Mouse (Mus musculus) MEL (cell line): ENCODE measurements around the gene Nf2. TPM values are rescaled to one million over a fixed set of nuclear protein-coding genes. Genes with fewer than 3 reads are reported as not detected.

Experiments
- DNase-seq: peaks from one replicate; pipeline ENCODE4 v3.0.0; 2011; ENCODE audit warnings: low read depth, low spot score
- H3K27ac ChIP-seq: 2 replicates; pipeline ENCODE4 v1.5.1; 2012; ENCODE audit warnings: low read depth, mild to moderate bottlenecking, control low read depth, low read length, moderate library complexity; ENCODE audit not compliant: control insufficient read depth
- H3K27me3 ChIP-seq, 2 experiments: fragments of 150-350 bp in 1 of 2; sonication (generic) in 1 of 2; 2 replicates each; pipeline ENCODE4 v1.6.1; 2012; ENCODE audit warnings: low read length in 2 of 2, mild to moderate bottlenecking in 2 of 2, improper control_type of control experiment in 1 of 2, moderate library complexity in 1 of 2; ENCODE audit not compliant: insufficient read depth in 2 of 2, control insufficient read depth in 1 of 2
- H3K36me3 ChIP-seq, 2 experiments: 2 replicates each; pipeline ENCODE4 v1.6.1; 2012 to 2014; ENCODE audit warnings: low read length in 2 of 2, improper control_type of control experiment in 1 of 2, inconsistent platforms in 1 of 2, mild to moderate bottlenecking in 1 of 2; ENCODE audit not compliant: insufficient read depth in 2 of 2, control insufficient read depth in 1 of 2
- H3K4me1 ChIP-seq, 2 experiments: fragments of 150-350 bp in 1 of 2; sonication (generic) in 1 of 2; 2 replicates each; pipeline ENCODE4 v1.6.1; 2012; ENCODE audit warnings: low read length in 2 of 2, improper control_type of control experiment in 1 of 2, mild to moderate bottlenecking in 1 of 2; ENCODE audit not compliant: insufficient read depth in 2 of 2, control insufficient read depth in 1 of 2
- H3K4me3 ChIP-seq, 2 experiments: fragments of 150-350 bp in 1 of 2; sonication (generic) in 1 of 2; 2 replicates each; pipeline ENCODE4 v1.5.1; 2012; ENCODE audit warnings: low read depth in 2 of 2, low read length in 2 of 2, mild to moderate bottlenecking in 2 of 2, moderate library complexity in 2 of 2, control low read depth in 1 of 2, improper control_type of control experiment in 1 of 2; ENCODE audit not compliant: control insufficient read depth in 1 of 2, insufficient read depth in 1 of 2
- H3K79me2 ChIP-seq: 2 replicates; pipeline ENCODE4 v1.6.1; 2012; ENCODE audit warnings: mild to moderate bottlenecking, low read length, moderate library complexity; ENCODE audit not compliant: control insufficient read depth, poor library complexity, insufficient read depth
- H3K9ac ChIP-seq: 2 replicates; pipeline ENCODE4 v1.6.1; 2012; ENCODE audit warnings: low read depth, mild to moderate bottlenecking, control low read depth, low read length, moderate library complexity; ENCODE audit not compliant: control insufficient read depth, poor library complexity, severe bottlenecking
- H3K9me3 ChIP-seq: fragments of 150-350 bp; sonication (generic); replicated peaks from 2 replicates; pipeline ENCODE4 v1.6.1; 2012; ENCODE audit warnings: mild to moderate bottlenecking, low read length, improper control_type of control experiment, moderate library complexity; ENCODE audit not compliant: insufficient read depth
- CHD2 ChIP-seq: IDR thresholded peaks from 2 replicates; pipeline ENCODE4 v1.6.1; 2011; ENCODE audit warnings: low read length, improper control_type of control experiment
- CTCF ChIP-seq, 3 experiments: IDR thresholded peaks in 2 of 3; conservative IDR thresholded peaks in 1 of 3; 2 replicates each; pipeline ENCODE4 v1.5.1; 2011 to 2012; ENCODE audit warnings: low read length in 3 of 3, low read depth in 2 of 3, mild to moderate bottlenecking in 2 of 3, improper control_type of control experiment in 1 of 3, inconsistent platforms in 1 of 3, mixed read lengths in 1 of 3, moderate library complexity in 1 of 3; ENCODE audit not compliant: control insufficient read depth in 1 of 3, insufficient read depth in 1 of 3, poor library complexity in 1 of 3, severe bottlenecking in 1 of 3
- ELF1 ChIP-seq: IDR thresholded peaks from 2 replicates; pipeline ENCODE4 v1.6.1; 2014; ENCODE audit warnings: low read depth, mild to moderate bottlenecking, inconsistent platforms, low read length, improper control_type of control experiment, moderate library complexity
- EP300 ChIP-seq, 2 experiments: IDR thresholded peaks; 2 replicates each; pipeline ENCODE4 v1.6.1; 2011; ENCODE audit warnings: improper control_type of control experiment in 2 of 2, low read length in 2 of 2, low read depth in 1 of 2, mild to moderate bottlenecking in 1 of 2
- GABPA ChIP-seq: IDR thresholded peaks from 2 replicates; pipeline ENCODE4 v1.6.1; 2012; ENCODE audit warnings: low read depth, mild to moderate bottlenecking, inconsistent platforms, low read length, improper control_type of control experiment, moderate library complexity
- GATA1 ChIP-seq: IDR thresholded peaks from 2 replicates; pipeline ENCODE4 v1.6.1; 2011; ENCODE audit warnings: low read depth, low read length, improper control_type of control experiment
- HCFC1 ChIP-seq: IDR thresholded peaks from 2 replicates; pipeline ENCODE4 v1.6.1; 2012; ENCODE audit warnings: low read depth, mild to moderate bottlenecking, inconsistent platforms, low read length, improper control_type of control experiment, moderate library complexity
- JUND ChIP-seq: IDR thresholded peaks from 2 replicates; pipeline ENCODE4 v1.6.1; 2011; ENCODE audit warnings: low read depth, mild to moderate bottlenecking, improper control_type of control experiment, low read length
- MAFK ChIP-seq: IDR thresholded peaks from 2 replicates; pipeline ENCODE4 v1.6.1; 2011; ENCODE audit warnings: low read depth, mild to moderate bottlenecking, low read length, improper control_type of control experiment, borderline replicate concordance
- MAZ ChIP-seq: IDR thresholded peaks from 2 replicates; pipeline ENCODE4 v1.6.1; 2012; ENCODE audit warnings: low read depth, mild to moderate bottlenecking, inconsistent platforms, low read length, improper control_type of control experiment
- MEF2A ChIP-seq: IDR thresholded peaks from 2 replicates; pipeline ENCODE4 v1.6.1; 2014; ENCODE audit warnings: low read depth, mild to moderate bottlenecking, inconsistent platforms, low read length, improper control_type of control experiment; ENCODE audit not compliant: poor library complexity, insufficient replicate concordance, severe bottlenecking; ENCODE audit errors: extremely low read depth
- MYB ChIP-seq: IDR thresholded peaks from 2 replicates; pipeline ENCODE4 v1.6.1; 2011; ENCODE audit warnings: mild to moderate bottlenecking, low read depth, low read length, improper control_type of control experiment
- POLR2AphosphoS2 ChIP-seq: IDR thresholded peaks from 2 replicates; pipeline ENCODE4 v1.6.1; 2011; ENCODE audit warnings: low read length, improper control_type of control experiment
- POLR2AphosphoS5 ChIP-seq: IDR thresholded peaks from 2 replicates; pipeline ENCODE4 v1.6.1; 2012; ENCODE audit warnings: low read depth, borderline replicate concordance, mild to moderate bottlenecking, inconsistent platforms, low read length, moderate library complexity, mixed read lengths
- RAD21 ChIP-seq: IDR thresholded peaks from 2 replicates; pipeline ENCODE4 v1.6.1; 2011; ENCODE audit warnings: mild to moderate bottlenecking, low read depth, low read length, improper control_type of control experiment
- SIN3A ChIP-seq: IDR thresholded peaks from 2 replicates; pipeline ENCODE4 v1.6.1; 2012; ENCODE audit warnings: low read length, improper control_type of control experiment, inconsistent platforms
- SMC3 ChIP-seq: IDR thresholded peaks from 2 replicates; pipeline ENCODE4 v1.6.1; 2011; ENCODE audit warnings: low read depth, low read length, improper control_type of control experiment
- UBTF ChIP-seq: IDR thresholded peaks from 2 replicates; pipeline ENCODE4 v1.6.1; 2012; ENCODE audit warnings: low read depth, mild to moderate bottlenecking, inconsistent platforms, low read length, improper control_type of control experiment, moderate library complexity, borderline replicate concordance; ENCODE audit not compliant: insufficient read depth
- USF1 ChIP-seq: IDR thresholded peaks from 2 replicates; pipeline ENCODE4 v1.6.1; 2014; ENCODE audit warnings: low read depth, mild to moderate bottlenecking, inconsistent platforms, low read length, improper control_type of control experiment, moderate library complexity
- ZC3H11A ChIP-seq: IDR thresholded peaks from 2 replicates; pipeline ENCODE4 v1.6.1; 2012; ENCODE audit warnings: low read depth, mild to moderate bottlenecking, inconsistent platforms, low read length, improper control_type of control experiment
- ZKSCAN1 ChIP-seq: IDR thresholded peaks from 2 replicates; pipeline ENCODE4 v1.6.1; 2012; ENCODE audit warnings: low read depth, mild to moderate bottlenecking, inconsistent platforms, low read length, improper control_type of control experiment, moderate library complexity
- ZNF384 ChIP-seq: IDR thresholded peaks from 2 replicates; pipeline ENCODE4 v1.6.1; 2012; ENCODE audit warnings: low read depth, mild to moderate bottlenecking, inconsistent platforms, low read length, improper control_type of control experiment
- polyA plus RNA-seq, 2 experiments: library from polyadenylated mRNA; stranded (reverse) in 1 of 2; unstranded in 1 of 2; fragments of >175 nt in 1 of 2; fragments of >200 nt in 1 of 2; gene quantifications; 2 replicates each; pipeline versions ENCODE4 v1.2.1 to v1.2.4; 2012; ENCODE audit warnings: low replicate concordance in 2 of 2, low read depth in 1 of 2; ENCODE audit not compliant: insufficient read length in 2 of 2, insufficient read depth in 1 of 2, missing spikeins in 1 of 2
- total RNA-seq: library from RNA; depleted of rRNA; stranded (reverse); fragments of 300-350 nt; gene quantifications from 2 replicates; pipeline ENCODE4 v1.2.3, GENCODE M21; 2012

Gene Nf2
- total and polyA plus RNA-seq, 3 experiments, result 73.6 to 246 (median 95.6) TPM

DNA sequence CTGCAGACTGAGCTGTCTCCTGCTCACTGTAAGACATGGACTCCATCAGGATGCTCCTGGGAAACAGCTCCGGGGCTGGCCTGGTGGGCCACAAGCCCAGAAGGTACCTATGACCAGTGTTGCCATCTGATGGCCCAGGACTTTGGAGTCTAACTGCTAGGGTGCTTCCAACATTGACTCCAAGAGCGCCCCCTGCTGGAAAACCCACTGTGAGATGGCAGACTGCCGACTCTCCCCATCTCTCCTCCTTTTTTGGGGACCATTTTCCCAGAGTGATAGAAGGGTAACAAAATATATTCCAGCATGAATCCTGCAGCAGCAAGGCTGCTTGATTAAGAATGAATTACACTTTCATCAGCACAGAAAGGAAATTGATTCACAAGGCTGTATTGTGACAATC is 76.4 kb downstream of the Nf2 start:
- Histone ChIP-seq H3K27ac (no peak overlapping the region), H3K4me1 (no peaks in the 10 kb centered on the region), H3K36me3 (peaks cover 0 to 2% of the 10 kb centered on the region in 2 experiments; a peak in 2 of 4 replicates), H3K79me2 (no peaks in the 10 kb centered on the region), H3K27me3 (no peaks in the 10 kb centered on the region), H3K4me3 (no peak overlapping the region), H3K9ac (no peak overlapping the region), H3K9me3 (no peaks in the 10 kb centered on the region)
- TF ChIP-seq MYB, result no peak
- TF ChIP-seq MAFK, result no peak
- TF ChIP-seq ZC3H11A, result peak; percentile 39; the same call in 1 of the 2 replicates
- peak; percentile 72 for TF ChIP-seq SMC3
- peak; percentile 81 to 91 (median 82) for TF ChIP-seq CTCF (IDR thresholded peaks at IDR 0.05 in 2 of 3, conservative IDR thresholded peaks at IDR 0.05 in 1 of 3; ENCODE audit: control insufficient read depth in 1 of 3, insufficient read depth in 1 of 3, low read depth in 2 of 3, low read length in 3 of 3, poor library complexity in 1 of 3, severe bottlenecking in 1 of 3)
- TF ChIP-seq GABPA, result no peak
- TF ChIP-seq POLR2AphosphoS2, result no peak
- TF ChIP-seq RAD21, result peak; percentile 61
- peak; percentile 72 for DNase-seq

DNA sequence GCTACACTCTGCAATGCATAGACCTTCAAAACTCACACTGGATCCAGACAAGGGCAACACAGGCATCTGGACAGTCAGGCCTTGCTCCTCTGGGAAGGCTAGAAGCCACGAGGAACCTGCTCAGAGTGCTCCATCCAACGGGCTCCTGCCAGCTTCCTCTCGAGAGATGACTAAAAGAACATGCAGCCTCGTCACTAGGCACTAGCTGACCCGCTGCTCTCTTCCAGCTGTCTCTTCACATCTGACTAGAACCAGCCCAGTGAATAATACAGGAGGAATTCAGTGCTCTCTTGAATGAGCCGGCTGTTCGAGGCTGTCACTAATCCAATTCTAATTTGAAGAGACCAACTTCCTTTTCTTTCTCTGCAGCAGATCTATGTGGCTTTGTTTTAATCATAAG is 77.6 kb downstream of the Nf2 start:
- H3K4me1 ChIP-seq, result no peaks in the 10 kb centered on the region
- no peaks in the 10 kb centered on the region for H3K9me3 ChIP-seq
- no peaks in the 10 kb centered on the region for H3K79me2 ChIP-seq
- DNase-seq, result no peak
- H3K36me3 ChIP-seq, result peaks cover 0 to 2% of the 10 kb centered on the region in 2 experiments; a peak in 2 of 4 replicates
- no peak overlapping the region for H3K4me3 ChIP-seq
- no peak overlapping the region for H3K27ac ChIP-seq
- TF ChIP-seq ZKSCAN1 (no peak), EP300 (IDR thresholded peaks at IDR 0.05; ENCODE audit: low read depth in 1 of 2, low read length in 2 of 2) (no peak), USF1 (no peak), POLR2AphosphoS5 (no peak), ZNF384 (no peak), CHD2 (no peak), JUND (no peak), HCFC1 (no peak), MEF2A (no peak), GATA1 (no peak), MAZ (no peak), UBTF (no peak), SIN3A (no peak), ELF1 (no peak)
- H3K27me3 ChIP-seq, result no peaks in the 10 kb centered on the region
- no peak overlapping the region for H3K9ac ChIP-seq
